Mouse (Mus musculus) thymus, postnatal 10 days (tissue): ENCODE data around the gene Col2a1.

Experiments used
- DNase-seq, 2 experiments: peaks; one replicate each; pipeline ENCODE4 v3.0.0; 2021; ENCODE audit warnings: low spot score in 2 of 2

Col2a1 gene

DNA sequence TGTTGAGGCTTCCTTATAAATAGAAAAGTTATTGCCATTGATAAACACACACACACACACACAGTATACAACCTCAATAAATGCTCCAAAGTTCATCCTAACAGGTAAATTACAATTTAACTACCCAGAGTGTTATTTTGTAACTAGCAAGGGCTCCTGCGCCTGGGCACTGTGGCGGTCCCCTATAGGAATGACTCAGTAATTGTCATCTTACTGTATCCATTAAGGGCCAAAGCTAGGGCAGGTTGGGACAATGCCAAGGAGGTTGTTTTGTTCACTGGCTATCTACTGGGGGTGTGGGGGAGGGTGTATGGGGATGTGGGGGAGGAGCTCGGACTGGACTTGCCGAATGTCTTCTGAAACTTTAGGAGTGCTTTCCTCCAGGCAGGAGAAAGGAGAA is 77.5 kb downstream of the Col2a1 start:
- DNase-seq, result no peak
